Mouse (Mus musculus) stomach, postnatal 0 days (tissue): ENCODE measurements around the gene Glipr2. TPM values are rescaled to one million over a fixed set of nuclear protein-coding genes. Genes with fewer than 3 reads are reported as not detected.

Experiments used
- ATAC-seq: fragments of 200-750 bp; cut with Nextera tagmentation; 2 replicates; pipeline ENCODE4 v1.8.0; 2017; ENCODE audit not compliant: low FRiP score, low TSS enrichment
- DNase-seq: peaks from one replicate; pipeline ENCODE4 v3.0.0-alpha.2; 2016; ENCODE audit warnings: low spot score
- H3K27ac ChIP-seq: fragments of 300-500 bp; sonication (generic); replicated peaks from 2 replicates; pipeline ENCODE4 v1.5.1; 2014; ENCODE audit warnings: mild to moderate bottlenecking, control low read depth
- H3K27me3 ChIP-seq: fragments of 300-500 bp; sonication (generic); 2 replicates; pipeline ENCODE4 v1.6.1; 2014; ENCODE audit warnings: low read length; ENCODE audit not compliant: control insufficient read depth, insufficient read depth
- H3K36me3 ChIP-seq: fragments of 300-500 bp; sonication (generic); 2 replicates; pipeline ENCODE4 v1.6.1; 2014; ENCODE audit warnings: low read length, mixed read lengths; ENCODE audit not compliant: control insufficient read depth, insufficient read depth
- H3K4me1 ChIP-seq: fragments of 300-500 bp; sonication (generic); replicated peaks from 2 replicates; pipeline ENCODE4 v1.6.1; 2014; ENCODE audit warnings: antibody characterized with exemption; ENCODE audit not compliant: control insufficient read depth, insufficient read depth
- H3K4me2 ChIP-seq: fragments of 300-500 bp; sonication (generic); replicated peaks from 2 replicates; pipeline ENCODE4 v1.6.1; 2014; ENCODE audit warnings: low read depth, mild to moderate bottlenecking, control low read depth, moderate library complexity
- H3K4me3 ChIP-seq: fragments of 300-500 bp; sonication (generic); 2 replicates; pipeline ENCODE4 v1.5.1; 2014; ENCODE audit warnings: low read depth, low read length, control low read depth
- H3K9ac ChIP-seq: fragments of 300-500 bp; sonication (generic); 2 replicates; pipeline ENCODE4 v1.6.1; 2014; ENCODE audit warnings: mild to moderate bottlenecking, low read length, control low read depth, mixed read lengths
- H3K9me3 ChIP-seq: fragments of 300-500 bp; sonication (generic); 2 replicates; pipeline ENCODE4 v1.6.1; 2016; ENCODE audit warnings: low read length; ENCODE audit not compliant: control insufficient read depth
- CTCF ChIP-seq: IDR thresholded peaks from 2 replicates; pipeline ENCODE4 v1.5.1; 2016; ENCODE audit warnings: antibody characterized with exemption, low read depth, mild to moderate bottlenecking, moderate library complexity
- EP300 ChIP-seq: optimal IDR thresholded peaks from 2 replicates; pipeline ENCODE3; 2016; ENCODE audit warnings: antibody characterized with exemption
- WGBS: fragments of 180-500 bp; shearing (Covaris S2); extraction: QIAGEN DNeasy Blood & Tissue Kit; methylation state at CpG from one replicate; pipeline ENCODE4 v1.1.7; 2014; 5-methylcytosine and 5-hydroxymethylcytosine counted together
- polyA plus RNA-seq: library from polyadenylated mRNA; unstranded; fragments of >200 nt; fragmentation: Nextera tagmentation; extraction: Ambion mirVana; gene quantifications from 2 replicates; pipeline ENCODE4 v1.2.1, GENCODE M21; 2015

Glipr2 gene
- polyA plus RNA-seq, 1 experiment from 2014 or later = 46.4 TPM

- H3K4me1 ChIP-seq = 0 out of 2 replicates have a peak, but pooled peaks cover 2% of the 10 kb centered on the region
- H3K27me3 ChIP-seq = no peaks in the 10 kb centered on the region
- H3K9me3 ChIP-seq = no peaks in the 10 kb centered on the region
- ATAC-seq (peak; percentile 62), DNase-seq (peak; percentile 87)
- H3K27ac ChIP-seq = peak overlapping the region; percentile 56
- 3% methylated on average over 8 of the region's 8 CpGs for WGBS
- TF ChIP-seq EP300 (no peak), CTCF (no peak)
- H3K36me3 ChIP-seq = no peaks in the 10 kb centered on the region
- H3K9ac ChIP-seq = no peak overlapping the region
- no peak overlapping the region for H3K4me3 ChIP-seq
- H3K4me2 ChIP-seq = no peak overlapping the region; the same call in 1 of the 2 replicates
These were observed 15.0 kb downstream of the Glipr2 start for GRCm38 (mm10) chr4:43972137-43972591.

GRCm38 (mm10) chr4:43973526-43973981, 16.4 kb downstream of the Glipr2 start:
- Histone ChIP-seq H3K9ac (no peak overlapping the region), H3K4me3 (no peak overlapping the region), H3K36me3 (no peaks in the 10 kb centered on the region), H3K4me1 (0 out of 2 replicates have a peak, but pooled peaks cover 2% of the 10 kb centered on the region), H3K27ac (peak overlapping the region; percentile 84), H3K4me2 (no peak overlapping the region), H3K9me3 (no peaks in the 10 kb centered on the region), H3K27me3 (no peaks in the 10 kb centered on the region)
- 40% methylated on average over 4 of the region's 4 CpGs for WGBS
- TF ChIP-seq CTCF (no peak), EP300 (no peak)
- DNase-seq = peak; percentile 61
- ATAC-seq = peak; percentile 85

DNA sequence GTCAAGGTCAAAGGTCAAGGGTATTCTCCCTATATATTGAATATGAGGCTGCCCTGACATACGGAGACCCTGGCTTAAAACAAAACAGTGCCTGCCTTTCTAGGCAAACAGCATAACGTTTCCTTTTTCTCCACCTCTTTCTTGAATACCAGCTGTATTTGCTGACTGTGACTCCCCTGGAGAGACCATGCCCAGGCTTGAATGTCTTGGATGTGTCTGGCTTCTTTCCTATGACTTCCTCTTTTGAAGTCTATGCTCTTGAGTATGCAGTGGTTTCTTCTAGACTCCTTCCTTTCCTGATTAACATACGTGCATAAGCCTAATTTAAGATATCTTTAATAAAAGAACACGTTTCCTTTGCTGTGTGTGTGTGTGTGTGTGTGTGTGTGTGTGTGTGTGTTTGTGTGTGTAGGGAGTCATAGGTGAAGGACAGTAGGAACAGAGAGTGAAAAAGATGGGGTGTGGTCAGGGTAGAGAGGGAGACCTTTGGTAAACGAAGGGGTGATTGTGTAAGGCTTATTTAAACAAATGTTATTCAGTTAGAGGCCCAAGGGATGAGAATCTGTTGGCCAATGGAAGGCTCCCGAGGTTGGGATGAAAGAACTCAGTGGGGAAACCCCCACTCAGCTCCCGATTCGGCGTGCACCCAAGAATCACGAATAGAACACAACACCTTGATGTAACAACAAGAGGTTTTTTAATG, 17.9 kb downstream of the Glipr2 start:
- H3K27ac ChIP-seq = no peak overlapping the region
- 38% methylated on average over 10 of the region's 10 CpGs for WGBS

GRCm38 (mm10) chr4:43976223-43976740, 19.1 kb downstream of the Glipr2 start:
- H3K9me3 ChIP-seq = no peaks in the 10 kb centered on the region
- no peak overlapping the region for H3K4me3 ChIP-seq
- no peak overlapping the region for H3K4me2 ChIP-seq
- no peaks in the 10 kb centered on the region for H3K36me3 ChIP-seq
- H3K27me3 ChIP-seq = no peaks in the 10 kb centered on the region
- ATAC-seq (no peak), DNase-seq (no peak)
- H3K27ac ChIP-seq = no peak overlapping the region
- 68% methylated on average over 6 of the region's 6 CpGs for WGBS
- H3K9ac ChIP-seq = no peak overlapping the region
- H3K4me1 ChIP-seq = no peaks in the 10 kb centered on the region; the same call in 1 of the 2 replicates
- TF ChIP-seq CTCF = no peak
- no peak for TF ChIP-seq EP300

More for the DNA sequence above, 17.9 kb downstream of the Glipr2 start:
- Histone ChIP-seq H3K4me3 (no peak overlapping the region), H3K4me1 (no peaks in the 10 kb centered on the region; the same call in 1 of the 2 replicates), H3K36me3 (no peaks in the 10 kb centered on the region), H3K4me2 (no peak overlapping the region), H3K9me3 (no peaks in the 10 kb centered on the region), H3K27me3 (no peaks in the 10 kb centered on the region), H3K9ac (no peak overlapping the region)
- TF ChIP-seq CTCF (no peak), EP300 (no peak)
- DNase-seq = no peak
- ATAC-seq = no peak

GRCm38 (mm10) chr4:43978521-43979443, 21.6 kb downstream of the Glipr2 start:
- no peaks in the 10 kb centered on the region for H3K9me3 ChIP-seq
- no peaks in the 10 kb centered on the region for H3K27me3 ChIP-seq
- no peaks in the 10 kb centered on the region; the same call in 1 of the 2 replicates for H3K4me1 ChIP-seq
- ATAC-seq (no peak; the same call in 1 of the 2 replicates), DNase-seq (no peak)
- no peak overlapping the region for H3K9ac ChIP-seq
- H3K4me2 ChIP-seq = no peak overlapping the region
- WGBS = 44% methylated on average over 17 of the region's 17 CpGs
- peak overlapping the region; percentile 31 for H3K27ac ChIP-seq
- no peak overlapping the region for H3K4me3 ChIP-seq
- H3K36me3 ChIP-seq = no peaks in the 10 kb centered on the region
- TF ChIP-seq CTCF (no peak), EP300 (no peak)
